Mouse (Mus musculus) small intestine, adult 2 months (tissue): Measurements from ENCODE around the gene Prtg.

Experiments used
- CTCF ChIP-seq: fragments of 200-500 bp; IDR thresholded peaks from 2 replicates; pipeline ENCODE4 v1.5.1; 2012; ENCODE audit warnings: low read depth, mild to moderate bottlenecking, control low read depth, inconsistent platforms, low read length, moderate library complexity, mixed read lengths; ENCODE audit not compliant: insufficient replicate concordance, insufficient read length; ENCODE audit errors: extremely low read depth
- POLR2A ChIP-seq: fragments of 200-500 bp; IDR thresholded peaks from 2 replicates; pipeline ENCODE4 v1.6.1; 2012; ENCODE audit warnings: low read depth, mild to moderate bottlenecking, control low read depth, inconsistent platforms, low read length, moderate library complexity

DNA sequence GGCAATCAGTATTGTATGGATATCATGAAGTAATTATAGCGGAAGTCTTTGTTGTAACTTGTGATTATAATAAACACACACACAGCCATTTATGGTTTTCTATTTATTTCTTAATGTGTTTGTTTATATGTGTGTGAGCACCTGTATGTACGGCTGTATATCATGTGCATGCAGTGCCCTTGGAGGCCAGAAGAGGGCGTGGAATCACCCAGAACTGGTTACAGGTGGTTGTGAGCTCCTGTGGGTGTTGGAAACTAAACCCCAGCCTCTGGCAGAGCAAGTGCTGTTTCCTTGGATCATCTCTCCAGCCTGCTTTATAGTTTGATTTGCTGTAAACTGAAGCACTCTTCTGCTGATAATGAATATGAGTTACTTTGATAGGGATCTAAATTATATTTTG is 136.8 kb downstream of the Prtg start:
- TF ChIP-seq CTCF (no peak), POLR2A (no peak)
